Mouse (Mus musculus) ovary, postnatal 14 days (tissue): Measurements from ENCODE around the gene 1810013L24Rik.
A peak's percentile ranks its signal among the peaks of the same experiment; 100 is the strongest.

Source experiments
- DNase-seq: peaks from one replicate; pipeline ENCODE4 v3.0.0; 2022; ENCODE audit warnings: low spot score

The 1810013L24Rik gene

DNA sequence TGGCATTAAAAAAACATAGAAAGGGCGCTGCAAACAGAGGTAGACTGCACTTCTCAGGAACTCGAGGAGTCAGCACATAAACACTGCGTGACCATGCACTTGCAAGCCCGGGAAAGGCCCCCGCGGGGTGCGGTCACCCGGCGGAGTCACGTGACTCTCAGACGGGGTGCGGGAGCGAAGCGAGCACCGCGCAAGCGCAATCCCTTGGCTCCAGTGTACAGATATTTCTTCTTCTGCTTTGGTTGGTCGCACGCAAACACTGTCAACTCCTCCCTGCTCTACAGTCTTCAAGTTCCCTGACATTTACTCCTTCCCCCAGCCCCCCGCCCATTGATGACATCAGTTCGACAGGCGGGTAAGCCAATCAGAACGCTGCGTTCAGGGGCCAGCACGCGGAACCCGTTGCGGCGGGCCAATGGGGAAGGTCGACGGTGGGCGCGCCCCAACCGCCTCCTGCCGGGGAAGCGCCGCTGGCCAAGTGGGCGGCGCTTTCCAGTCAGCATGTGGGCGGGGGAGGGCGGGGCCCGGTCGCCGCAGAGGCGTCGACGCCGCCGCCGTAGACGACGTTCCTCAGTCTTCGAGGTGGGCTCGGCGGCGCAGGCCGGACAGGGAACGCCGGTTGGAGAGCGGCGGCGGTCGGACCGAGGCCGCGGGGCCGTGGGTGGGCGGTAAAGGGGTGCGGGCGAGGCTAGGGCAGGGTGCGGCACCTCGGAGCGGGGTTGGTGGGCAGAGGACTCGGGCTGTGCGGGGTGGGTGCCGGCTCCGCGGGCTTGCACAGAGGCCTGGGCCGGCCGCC is at the start of gene 1810013L24Rik:
TSS of gene 1810013L24Rik (plus strand) at position 537 of the 796 bp plus-strand sequence.
- DNase-seq, result peak; percentile 90

- DNase-seq, result no peak
Measured at GRCm38 (mm10) chr16:8780187-8780586, 49.7 kb upstream of the 1810013L24Rik start.

- no peak for DNase-seq
Measured at GRCm38 (mm10) chr16:8781191-8781590, 48.7 kb upstream of the 1810013L24Rik start.

DNA sequence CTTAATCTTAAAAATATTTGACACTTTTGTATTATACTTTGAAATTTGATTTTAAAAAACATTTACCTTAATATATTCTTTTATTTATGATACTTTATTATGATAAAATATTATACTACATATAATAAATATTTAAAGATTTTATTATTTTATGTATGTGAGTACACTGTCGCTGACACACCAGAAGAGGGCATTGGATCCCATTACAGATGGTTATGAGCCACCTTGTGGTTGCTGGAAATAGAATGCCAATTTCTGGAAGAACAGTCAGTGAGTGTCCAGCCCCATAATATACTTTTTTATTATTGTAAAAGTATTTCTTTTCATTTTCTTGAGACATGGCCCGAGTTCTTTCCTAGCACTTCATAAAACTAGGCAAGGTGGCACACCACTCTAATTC is 48.2 kb upstream of the 1810013L24Rik start:
- no peak for DNase-seq

- DNase-seq, result no peak
Measured at GRCm38 (mm10) chr16:8783198-8783913, 46.5 kb upstream of the 1810013L24Rik start.

GRCm38 (mm10) chr16:8784753-8785152 is 45.1 kb upstream of the 1810013L24Rik start:
- peak; percentile 5 for DNase-seq

GRCm38 (mm10) chr16:8790886-8791285 is 39.0 kb upstream of the 1810013L24Rik start:
- no peak for DNase-seq

- DNase-seq, result no peak
Measured at GRCm38 (mm10) chr16:8791949-8792557, 37.8 kb upstream of the 1810013L24Rik start, which contains the start of gene Usp7. Gene Usp7 (minus strand): TSS chr16:8792308.

DNA sequence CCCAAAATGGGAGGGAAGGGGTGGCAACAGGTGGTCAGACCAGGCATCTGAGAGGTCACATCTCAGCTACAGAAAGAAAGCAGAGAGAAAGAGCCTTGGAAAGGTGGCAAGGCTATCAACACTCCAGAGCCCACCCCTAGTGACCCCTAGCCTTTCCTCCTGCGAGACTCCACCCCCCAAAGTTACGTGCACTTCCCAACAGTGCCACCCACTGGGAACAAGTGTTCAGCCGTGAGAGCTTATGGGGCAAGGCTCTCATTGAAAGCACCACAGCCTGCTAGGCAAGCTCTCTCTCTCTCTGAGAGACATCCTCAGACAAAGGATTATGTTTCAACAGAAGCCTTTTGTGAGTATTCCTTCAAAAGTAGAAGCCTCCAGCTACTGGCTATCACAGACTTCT is 34.9 kb upstream of the 1810013L24Rik start:
- DNase-seq, result no peak

- DNase-seq, result no peak
Measured at GRCm38 (mm10) chr16:8795906-8796305, 34.0 kb upstream of the 1810013L24Rik start.

GRCm38 (mm10) chr16:8806703-8807102 is 23.2 kb upstream of the 1810013L24Rik start:
- DNase-seq, result peak; percentile 17

- DNase-seq, result no peak
Measured at GRCm38 (mm10) chr16:8810399-8811127, 19.3 kb upstream of the 1810013L24Rik start.

DNA sequence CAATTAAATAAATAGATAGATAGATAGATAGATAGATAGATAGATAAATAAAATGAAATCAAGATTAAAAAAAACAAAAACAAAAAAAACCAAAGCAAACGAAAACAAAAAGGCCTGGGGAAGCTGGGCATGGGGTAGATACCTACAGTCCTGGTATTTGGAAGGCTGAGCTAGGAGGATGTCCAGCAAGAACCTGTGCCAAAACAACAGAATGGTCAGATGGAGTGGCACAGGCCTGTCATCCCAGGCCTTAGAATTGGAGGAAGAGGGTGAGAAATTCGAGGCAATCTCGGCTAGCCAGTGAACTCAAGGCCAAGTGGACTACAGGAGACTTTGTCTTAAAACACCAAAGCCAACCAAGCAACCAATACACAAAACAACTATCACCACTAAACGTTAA is 12.0 kb upstream of the 1810013L24Rik start:
- DNase-seq, result no peak

GRCm38 (mm10) chr16:8821429-8821828 is 8.5 kb upstream of the 1810013L24Rik start:
- no peak for DNase-seq

- no peak for DNase-seq
Measured at GRCm38 (mm10) chr16:8822586-8822985, 7.3 kb upstream of the 1810013L24Rik start.

DNA sequence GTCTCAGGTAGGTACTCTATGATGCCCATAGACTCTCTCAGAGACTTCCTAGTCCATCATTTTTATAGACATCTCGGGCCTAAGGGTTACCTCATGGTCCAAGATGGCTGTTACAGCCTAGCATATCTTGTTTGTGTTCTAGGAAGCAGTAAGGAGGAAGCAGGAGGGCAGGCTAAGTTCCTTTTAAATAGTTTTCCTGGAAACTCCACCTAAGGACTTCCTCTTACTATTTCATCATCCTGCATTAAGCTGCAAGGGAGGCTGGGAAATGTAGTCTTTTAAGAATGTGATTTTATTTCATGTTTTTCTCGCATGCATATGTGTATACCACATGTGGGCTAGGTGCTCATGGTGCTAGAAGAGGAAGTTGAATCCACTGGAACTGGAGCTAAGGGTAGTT is 6.2 kb upstream of the 1810013L24Rik start:
- no peak for DNase-seq

DNA sequence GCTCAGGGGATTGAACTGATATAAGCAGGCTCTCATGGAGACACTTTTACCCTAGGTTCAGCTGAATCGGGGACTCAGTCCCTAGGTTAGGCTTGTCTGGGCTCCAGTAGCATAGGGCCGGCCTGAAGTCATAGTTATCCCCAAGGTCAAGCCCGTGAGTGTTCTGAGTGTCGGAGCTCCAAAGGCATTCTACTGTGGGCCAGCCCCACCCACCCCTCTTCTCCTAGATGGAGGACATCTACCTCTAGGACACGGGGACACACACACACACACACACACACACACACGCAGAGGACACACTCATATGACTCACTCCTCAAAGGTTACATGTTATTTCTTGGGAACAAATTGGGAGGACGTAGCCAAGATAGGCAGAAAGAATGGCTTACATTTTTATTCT is 2.5 kb upstream of the 1810013L24Rik start:
- DNase-seq, result no peak

GRCm38 (mm10) chr16:8828636-8829563 is 1.0 kb upstream of the 1810013L24Rik start:
- DNase-seq, result no peak

DNA sequence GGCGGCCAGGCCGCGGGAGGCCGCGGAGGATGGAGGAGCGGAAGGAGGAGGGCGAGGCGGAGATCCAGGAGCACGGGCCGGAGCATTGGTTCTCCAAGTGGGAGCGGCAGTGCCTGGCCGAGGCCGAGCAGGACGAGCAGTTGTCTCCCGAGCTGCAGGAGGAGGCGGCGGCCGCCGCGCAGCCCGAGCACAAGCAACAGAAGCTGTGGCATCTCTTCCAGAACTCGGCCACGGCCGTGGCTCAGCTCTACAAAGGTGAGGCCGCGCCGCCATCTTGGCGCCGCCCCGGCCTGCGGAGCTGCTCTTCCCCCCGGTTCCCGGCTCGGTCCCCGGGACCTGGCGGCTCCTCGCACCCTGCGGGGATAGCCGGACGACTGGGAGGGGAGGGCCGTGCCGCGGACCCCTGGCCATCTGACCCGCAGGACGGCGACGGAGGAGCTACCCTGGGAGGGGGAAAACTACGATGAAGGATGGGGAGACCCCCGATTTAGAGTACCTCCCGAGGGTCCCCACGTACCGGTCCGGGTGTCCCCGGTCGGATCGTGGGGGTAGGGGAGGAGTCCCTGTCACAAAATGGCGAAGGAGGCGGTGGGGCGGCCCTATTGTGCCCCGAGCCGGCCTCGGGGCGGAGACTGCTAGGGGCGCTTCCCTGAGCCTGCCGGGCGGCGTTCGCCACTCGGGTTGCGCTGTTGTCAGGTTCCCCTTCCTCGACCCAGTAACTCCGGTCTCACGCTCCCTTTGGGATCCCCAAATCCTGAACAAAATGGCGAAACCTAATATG is 721 bp downstream of the 1810013L24Rik start:
- DNase-seq, result peak; percentile 41

- no peak for DNase-seq
Measured at GRCm38 (mm10) chr16:8831241-8831640, 1.3 kb downstream of the 1810013L24Rik start.
